Mouse (Mus musculus): ENCODE results near the gene Negr1. TPM values are rescaled to one million over a fixed set of nuclear protein-coding genes. Genes with fewer than 3 reads are reported as not detected.

The Negr1 gene
- polyA plus RNA-seq, 1 experiment from 2014 or later, result 8.8 TPM

DNA sequence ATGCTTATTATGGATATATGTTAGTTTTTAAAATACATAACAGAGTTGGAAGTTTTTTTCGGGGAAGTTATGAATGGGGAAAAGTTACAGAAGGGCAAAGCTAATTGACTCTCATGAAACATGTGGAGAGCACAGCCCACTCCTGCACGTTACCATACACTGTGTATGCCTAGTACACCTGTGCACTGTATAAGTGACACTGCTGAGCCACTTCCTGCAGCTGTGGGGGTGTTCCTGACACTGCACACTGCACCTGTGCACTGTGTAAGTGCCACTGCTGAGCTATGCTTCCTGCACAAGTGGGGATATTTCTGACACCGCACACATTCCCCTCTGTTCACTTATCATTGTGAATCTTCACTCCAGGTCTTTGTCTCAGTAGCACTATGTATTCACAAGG is 261.4 kb downstream of the Negr1 start:
- Histone ChIP-seq H3K27me3 (replicated peaks) (no peaks in the 10 kb centered on the region), H3K9ac (no peak overlapping the region), H3K4me2 (replicated peaks) (no peak overlapping the region), H3K4me3 (no peak overlapping the region), H3K36me3 (no peaks in the 10 kb centered on the region), H3K9me3 (no peaks in the 10 kb centered on the region), H3K27ac (no peak overlapping the region), H3K4me1 (no peaks in the 10 kb centered on the region)
- WGBS, result 85% methylated on average over 3 of the region's 3 CpGs
- ATAC-seq (ENCODE audit: low FRiP score, low read depth), result no peak

DNA sequence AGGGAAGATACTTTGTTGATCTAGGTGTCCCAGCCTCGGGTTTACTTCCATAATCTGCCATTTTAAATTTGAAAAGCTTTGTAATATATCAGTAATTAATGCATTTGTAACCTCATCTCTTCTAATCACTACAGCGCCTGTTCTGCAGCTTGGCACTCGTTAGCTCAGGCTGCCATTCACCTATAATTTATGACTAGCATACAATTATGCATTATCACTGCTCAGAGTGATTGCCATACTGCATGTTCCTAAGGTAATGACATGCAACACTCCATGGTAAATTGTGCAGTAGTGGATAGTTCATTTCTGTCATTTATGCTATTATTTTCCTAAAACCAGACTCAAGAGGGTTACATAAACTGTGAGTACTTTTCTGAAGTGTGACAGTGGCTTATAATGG is 272.3 kb downstream of the Negr1 start:
- H3K36me3 ChIP-seq, result no peaks in the 10 kb centered on the region
- no peak overlapping the region for H3K9ac ChIP-seq
- H3K4me3 ChIP-seq, result no peak overlapping the region
- no peaks in the 10 kb centered on the region for H3K4me1 ChIP-seq
- no peaks in the 10 kb centered on the region for H3K27me3 ChIP-seq (replicated peaks)
- no peaks in the 10 kb centered on the region for H3K9me3 ChIP-seq
- ATAC-seq (ENCODE audit: low FRiP score, low read depth), result no peak
- 51% methylated on average over 3 of the region's 3 CpGs for WGBS
- H3K27ac ChIP-seq, result no peak overlapping the region
- H3K4me2 ChIP-seq (replicated peaks), result no peak overlapping the region

GRCm38 (mm10) chr3:156838550-156838949 is 277.0 kb downstream of the Negr1 start:
- no peak for ATAC-seq (ENCODE audit: low FRiP score, low read depth)
- Histone ChIP-seq H3K4me3 (no peak overlapping the region), H3K9me3 (no peaks in the 10 kb centered on the region), H3K27me3 (replicated peaks) (no peaks in the 10 kb centered on the region), H3K27ac (no peak overlapping the region), H3K4me2 (replicated peaks) (no peak overlapping the region), H3K9ac (no peak overlapping the region), H3K36me3 (no peaks in the 10 kb centered on the region), H3K4me1 (no peaks in the 10 kb centered on the region)
- WGBS, result 80% methylated on average over 2 of the region's 2 CpGs

DNA sequence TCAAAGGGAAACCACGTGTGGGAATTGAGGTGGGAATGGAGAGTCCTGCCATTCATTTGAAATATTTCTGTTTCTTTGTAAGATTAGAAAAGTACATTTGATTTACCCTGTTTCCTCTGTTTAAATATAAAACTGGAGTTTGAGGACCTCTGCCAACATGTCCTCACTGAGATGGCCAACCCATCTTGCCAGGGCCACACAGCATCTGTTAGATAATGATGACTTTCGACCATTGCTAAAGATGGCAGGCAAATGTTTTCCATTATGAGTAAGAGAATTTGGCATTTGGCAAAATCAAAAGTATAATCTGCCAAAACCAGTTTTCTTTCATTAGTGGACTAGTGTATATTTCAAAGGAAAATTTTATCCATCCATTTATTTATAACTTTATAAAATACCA is 286.8 kb downstream of the Negr1 start:
- WGBS, result 88% methylated on average over 2 of the region's 2 CpGs
- no peaks in the 10 kb centered on the region for H3K9me3 ChIP-seq
- no peaks in the 10 kb centered on the region for H3K36me3 ChIP-seq
- no peaks in the 10 kb centered on the region for H3K27me3 ChIP-seq (replicated peaks)
- no peak for ATAC-seq (ENCODE audit: low FRiP score, low read depth)
- no peaks in the 10 kb centered on the region for H3K4me1 ChIP-seq
- H3K27ac ChIP-seq, result no peak overlapping the region
- no peak overlapping the region for H3K4me2 ChIP-seq (replicated peaks)
- no peak overlapping the region for H3K9ac ChIP-seq
- no peak overlapping the region for H3K4me3 ChIP-seq

GRCm38 (mm10) chr3:156851921-156852320 is 290.3 kb downstream of the Negr1 start:
- no peaks in the 10 kb centered on the region for H3K9me3 ChIP-seq
- no peaks in the 10 kb centered on the region for H3K27me3 ChIP-seq (replicated peaks)
- no peak overlapping the region for H3K9ac ChIP-seq
- H3K4me1 ChIP-seq, result no peaks in the 10 kb centered on the region
- 84% methylated on average over 3 of the region's 3 CpGs for WGBS
- no peak overlapping the region for H3K27ac ChIP-seq
- ATAC-seq (ENCODE audit: low FRiP score, low read depth), result no peak
- H3K4me3 ChIP-seq, result no peak overlapping the region
- no peaks in the 10 kb centered on the region for H3K36me3 ChIP-seq
- H3K4me2 ChIP-seq (replicated peaks), result no peak overlapping the region

DNA sequence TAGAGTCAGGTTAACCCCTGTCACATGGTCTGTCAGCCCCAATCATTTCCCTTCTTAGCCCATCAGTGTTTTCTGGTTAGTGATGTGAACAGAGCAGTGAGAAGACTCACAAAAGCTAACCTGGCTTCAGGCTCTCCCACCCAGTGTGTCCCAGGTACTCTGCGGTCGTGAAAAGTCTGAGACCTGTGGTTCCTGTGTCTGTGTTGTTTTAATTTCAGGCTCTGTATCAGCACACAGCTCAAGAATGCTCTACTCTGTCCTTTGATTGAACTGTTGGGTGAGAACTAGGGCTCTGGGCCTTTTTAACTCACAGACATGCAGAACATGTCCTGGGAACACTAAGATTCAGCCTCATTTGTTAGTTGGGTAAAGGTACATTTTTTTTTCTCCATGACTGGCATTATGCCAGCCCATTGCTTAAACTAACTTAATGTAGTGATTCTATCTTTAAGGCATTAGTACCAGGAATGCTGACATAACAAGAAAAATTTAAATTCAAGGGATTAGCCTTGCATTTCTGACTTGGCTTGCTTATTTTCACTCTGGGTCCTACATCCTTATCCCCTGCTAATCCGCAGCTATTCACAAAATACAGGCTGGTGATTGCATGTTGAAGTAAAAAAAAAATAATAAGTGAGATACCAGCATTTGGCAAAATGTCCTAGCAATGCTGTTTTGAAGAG is 308.8 kb downstream of the Negr1 start:
- Histone ChIP-seq H3K4me3 (no peak overlapping the region), H3K9me3 (no peaks in the 10 kb centered on the region), H3K36me3 (no peaks in the 10 kb centered on the region), H3K27ac (no peak overlapping the region), H3K4me1 (no peaks in the 10 kb centered on the region), H3K4me2 (replicated peaks) (no peak overlapping the region), H3K27me3 (replicated peaks) (no peaks in the 10 kb centered on the region), H3K9ac (no peak overlapping the region)
- WGBS, result 72% methylated on average over 3 of the region's 3 CpGs
- ATAC-seq (ENCODE audit: low FRiP score, low read depth), result no peak

GRCm38 (mm10) chr3:156870922-156871257 is 309.3 kb downstream of the Negr1 start:
- no peaks in the 10 kb centered on the region for H3K4me1 ChIP-seq
- no peak overlapping the region for H3K27ac ChIP-seq
- no peaks in the 10 kb centered on the region for H3K9me3 ChIP-seq
- ATAC-seq (ENCODE audit: low FRiP score, low read depth), result no peak
- H3K27me3 ChIP-seq (replicated peaks), result no peaks in the 10 kb centered on the region
- H3K9ac ChIP-seq, result no peak overlapping the region
- no peak overlapping the region for H3K4me2 ChIP-seq (replicated peaks)
- H3K36me3 ChIP-seq, result no peaks in the 10 kb centered on the region
- no peak overlapping the region for H3K4me3 ChIP-seq
- 21% methylated on average over 2 of the region's 2 CpGs for WGBS

GRCm38 (mm10) chr3:156871641-156872196 is 310.1 kb downstream of the Negr1 start:
- Histone ChIP-seq H3K9ac (no peak overlapping the region), H3K4me1 (no peaks in the 10 kb centered on the region), H3K4me2 (replicated peaks) (no peak overlapping the region), H3K9me3 (no peaks in the 10 kb centered on the region), H3K27ac (no peak overlapping the region), H3K4me3 (no peak overlapping the region), H3K36me3 (no peaks in the 10 kb centered on the region), H3K27me3 (replicated peaks) (no peaks in the 10 kb centered on the region)
- no peak for ATAC-seq (ENCODE audit: low FRiP score, low read depth)
- WGBS, result 79% methylated on average over 6 of the region's 6 CpGs

DNA sequence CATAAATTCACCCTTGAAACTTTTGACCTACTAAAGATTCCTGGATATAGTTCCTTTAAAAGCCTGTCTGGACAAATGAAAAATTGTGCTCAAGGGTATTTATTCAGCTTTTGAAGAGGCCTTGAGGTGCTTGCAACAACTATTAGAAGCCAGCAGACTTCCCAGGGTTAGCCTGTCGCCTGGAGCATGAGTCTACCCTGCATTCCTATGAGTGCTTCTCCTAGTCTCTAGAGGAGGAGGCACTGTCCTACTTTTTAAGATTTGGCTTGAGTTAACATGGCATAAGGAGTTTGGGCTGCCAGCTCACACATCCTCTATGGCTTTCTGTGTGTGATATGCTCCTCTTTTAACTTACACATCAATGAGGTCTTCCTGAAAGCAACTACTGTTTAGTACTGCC is 315.0 kb downstream of the Negr1 start:
- H3K27ac ChIP-seq, result no peak overlapping the region
- ATAC-seq (ENCODE audit: low FRiP score, low read depth), result no peak
- WGBS, result 53% methylated on average over 1 of the region's 1 CpGs

DNA sequence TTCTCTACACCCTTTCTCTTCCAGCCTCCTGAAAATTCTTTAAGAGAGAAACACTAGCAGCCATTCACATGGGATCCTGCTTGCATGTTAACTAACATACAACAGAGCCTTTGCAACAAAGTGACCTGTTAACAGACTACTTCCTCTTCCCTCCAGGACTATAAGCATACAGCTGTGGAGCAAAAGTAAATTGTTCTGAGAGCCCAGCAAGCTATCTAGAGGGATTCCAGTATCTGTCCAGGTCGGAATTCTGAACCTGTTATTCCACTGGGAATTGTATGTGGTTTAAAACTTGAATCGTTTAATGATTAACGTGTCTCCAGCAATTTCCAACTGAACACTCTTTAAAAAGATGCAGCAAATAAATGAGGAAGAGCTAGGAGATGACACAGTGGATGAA is 320.5 kb downstream of the Negr1 start:
- Histone ChIP-seq H3K4me3 (no peak overlapping the region), H3K4me1 (no peaks in the 10 kb centered on the region), H3K9ac (no peak overlapping the region), H3K4me2 (replicated peaks) (no peak overlapping the region), H3K27ac (no peak overlapping the region), H3K36me3 (no peaks in the 10 kb centered on the region), H3K27me3 (replicated peaks) (no peaks in the 10 kb centered on the region), H3K9me3 (no peaks in the 10 kb centered on the region)
- 82% methylated on average over 3 of the region's 3 CpGs for WGBS
- no peak for ATAC-seq (ENCODE audit: low FRiP score, low read depth)

More for the DNA sequence above, 315.0 kb downstream of the Negr1 start:
- Histone ChIP-seq H3K9me3 (no peaks in the 10 kb centered on the region), H3K4me1 (no peaks in the 10 kb centered on the region), H3K4me2 (replicated peaks) (no peak overlapping the region), H3K4me3 (no peak overlapping the region), H3K9ac (no peak overlapping the region), H3K36me3 (no peaks in the 10 kb centered on the region), H3K27me3 (replicated peaks) (no peaks in the 10 kb centered on the region)

- ATAC-seq (ENCODE audit: low FRiP score, low read depth), result no peak
- Histone ChIP-seq H3K27ac (no peak overlapping the region), H3K4me3 (no peak overlapping the region), H3K9me3 (no peaks in the 10 kb centered on the region), H3K9ac (no peak overlapping the region), H3K27me3 (replicated peaks) (no peaks in the 10 kb centered on the region), H3K36me3 (no peaks in the 10 kb centered on the region), H3K4me2 (replicated peaks) (no peak overlapping the region), H3K4me1 (no peaks in the 10 kb centered on the region)
- WGBS, result 98% methylated on average over 1 of the region's 1 CpGs
Observed at GRCm38 (mm10) chr3:156883873-156884272, 322.3 kb downstream of the Negr1 start.

DNA sequence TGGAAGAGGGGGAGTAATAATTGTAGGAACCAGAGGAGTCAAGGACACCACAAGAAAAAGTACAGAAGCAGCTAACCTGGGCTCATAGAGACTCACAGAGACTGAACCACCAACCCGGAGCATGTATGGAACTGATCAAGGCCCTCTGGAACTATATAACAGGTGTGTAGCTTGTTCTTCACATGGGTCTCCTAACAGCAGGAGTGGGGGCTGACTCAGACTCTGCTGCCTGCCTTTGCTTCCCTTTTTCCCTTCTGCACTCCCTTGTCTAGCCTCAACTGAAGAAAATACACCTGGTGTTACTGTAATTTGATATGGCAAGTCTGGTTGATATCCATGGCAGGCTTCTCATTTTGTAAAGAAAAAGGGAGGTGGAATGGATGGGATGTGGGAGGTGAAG is 324.1 kb downstream of the Negr1 start:
- Histone ChIP-seq H3K4me1 (no peaks in the 10 kb centered on the region), H3K27me3 (replicated peaks) (no peaks in the 10 kb centered on the region), H3K27ac (no peak overlapping the region), H3K4me3 (no peak overlapping the region), H3K4me2 (replicated peaks) (no peak overlapping the region), H3K36me3 (no peaks in the 10 kb centered on the region), H3K9me3 (no peaks in the 10 kb centered on the region), H3K9ac (no peak overlapping the region)
- WGBS, result 92% methylated on average over 1 of the region's 1 CpGs
- no peak for ATAC-seq (ENCODE audit: low FRiP score, low read depth)

- no peak overlapping the region for H3K4me3 ChIP-seq
- H3K4me2 ChIP-seq (replicated peaks), result no peak overlapping the region
- 67% methylated on average over 3 of the region's 3 CpGs for WGBS
- H3K27me3 ChIP-seq (replicated peaks), result no peaks in the 10 kb centered on the region
- H3K36me3 ChIP-seq, result no peaks in the 10 kb centered on the region
- no peak overlapping the region for H3K9ac ChIP-seq
- H3K4me1 ChIP-seq, result no peaks in the 10 kb centered on the region
- ATAC-seq (ENCODE audit: low FRiP score, low read depth), result no peak
- H3K9me3 ChIP-seq, result no peaks in the 10 kb centered on the region
- H3K27ac ChIP-seq, result no peak overlapping the region
Observed at GRCm38 (mm10) chr3:156886915-156887314, 325.3 kb downstream of the Negr1 start.
